Comparison of ENCODE assay signal across 11 mouse cellular contexts in the genomic region with DNA sequence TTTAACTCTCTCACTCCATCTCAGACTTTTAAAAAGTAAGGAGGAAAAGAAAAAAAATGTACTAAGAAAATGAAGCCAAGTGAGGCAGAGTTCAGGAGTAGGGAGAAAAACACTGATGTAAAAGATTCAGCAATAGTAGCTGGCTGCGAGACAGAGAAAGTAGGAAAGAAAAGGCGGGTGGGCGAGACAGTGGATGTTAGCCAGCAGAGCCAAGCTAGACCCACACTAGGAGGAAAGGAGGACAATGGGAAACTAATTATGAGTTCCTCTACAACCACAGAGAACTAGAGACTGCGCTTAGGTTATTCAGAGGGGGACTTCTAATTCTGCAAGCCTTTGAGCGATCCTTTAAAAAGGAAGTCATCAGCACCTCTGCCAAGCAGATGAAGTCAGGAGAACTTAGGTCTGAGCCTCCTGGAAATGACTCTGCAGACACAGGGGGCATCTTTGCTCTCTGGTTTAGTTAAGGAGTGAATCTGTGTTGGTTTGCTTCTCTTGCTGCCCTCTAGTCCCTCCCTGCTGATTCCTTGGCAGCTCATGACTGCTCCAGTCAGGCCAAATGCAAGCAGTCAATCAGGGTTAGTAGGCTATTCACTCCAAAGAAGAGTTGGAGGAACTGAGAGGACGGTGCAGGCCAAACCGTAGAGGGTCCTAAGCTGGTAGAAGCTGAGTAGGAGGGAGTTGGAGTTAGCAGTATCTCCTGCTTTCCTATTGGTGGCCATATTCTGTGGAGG. TPM values are rescaled to one million over a fixed set of nuclear protein-coding genes. Genes with fewer than 3 reads are reported as not detected.
A peak's percentile ranks its signal among the peaks of the same experiment; 100 is the strongest.
DNase-seq lines count a peak whose midpoint lies in the region; ATAC-seq lines count a peak whose summit lies in the region.
"Had no signal": no experiment of that assay in that cellular context is flagged by ENCODE, and none has a peak within 500 bp of the region (broad histone marks: within the 10 kb centered on the region; RNA-seq: fewer than 3 reads in every experiment).

No protein-coding gene starts in this region.

- DNase-seq in frontal cortex, postnatal 14 days (ENCODE audit: low spot score in 2 of 2) = no peak
- peak; percentile 46 for DNase-seq in left cerebral cortex, postnatal 4 days
- DNase-seq in left cerebral cortex, adult 11 months (ENCODE audit: low spot score) = no peak
- DNase-seq in Muller cell, postnatal 12 days (ENCODE audit: inconsistent ontology term) = peak; percentile 79
- peak; percentile 95 for DNase-seq in adipocyte (ENCODE audit: low spot score)
- DNase-seq in layer of hippocampus, adult 8-10 months (ENCODE audit: low spot score in 2 of 2) = no peak
- DNase-seq: gastrocnemius, postnatal 36 days; lung, embryonic 14.5 days; right cerebral cortex, postnatal 4 days had no signal

- ATAC-seq in frontal cortex, adult (ENCODE audit: low TSS enrichment) = peak; percentile 72

- intact Hi-C loops in left cerebral cortex, postnatal 4 days (cut with DNase I) = no loop called here

RNA-seq across cellular contexts. Expression of gene Cyp1b1, which starts 50.4 kb away (rescaled TPM):
- total RNA-seq in left cerebral cortex, postnatal 4 days (2021) = 1 to 10 TPM; 5.9 to 8.0 TPM
- total RNA-seq in layer of hippocampus, adult 8-10 months (2022) = 1 to 10 TPM; 3.0 to 3.6 (median 3.4) TPM
- total RNA-seq: neutrophil, adult 5-6 weeks had no signal

Comparison
In these comparisons a context has a peak if more than half of its experiments do, and no peak if none do; other contexts are left out.
1. DNase-seq: peak in left cerebral cortex, postnatal 4 days (single experiment), Muller cell, postnatal 12 days (single experiment) and adipocyte (single experiment); none in frontal cortex, postnatal 14 days (0 of 2), left cerebral cortex, adult 11 months (single experiment) and layer of hippocampus, adult 8-10 months (0 of 2).